Mouse (Mus musculus) neutrophil, adult 5-6 weeks (primary cell): ENCODE results near the gene Slc31a2. TPM values are rescaled to one million over a fixed set of nuclear protein-coding genes. Genes with fewer than 3 reads are reported as not detected.
A peak's percentile ranks its signal among the peaks of the same experiment; 100 is the strongest.
"Not testable (repeated sequence)": the region's sequence is repeated elsewhere in the genome, so short reads cannot be mapped to it uniquely, and the experiment has no call there.

Source experiments
- ATAC-seq: fragments of 151-379, 151-347 bp; 2 replicates; pipeline ENCODE4 v1.8.0; 2017; ENCODE audit warnings: mild to moderate bottlenecking, moderate TSS enrichment; ENCODE audit not compliant: insufficient number of reproducible peaks, poor library complexity, low FRiP score, severe bottlenecking; ENCODE audit errors: extremely low read depth
- total RNA-seq: library from RNA; stranded (forward); fragments of 200-1000 nt; gene quantifications from 2 replicates; pipeline ENCODE4 v1.2.3, GENCODE M21; 2017

Slc31a2 gene
- total RNA-seq: 13.7 and 20.6 TPM in 2 replicates

- ATAC-seq: no peak
These were observed at the start of gene Slc31a2 for GRCm38 (mm10) chr4:62262276-62262675. Slc31a2 (plus strand) TSS chr4:62262562.

GRCm38 (mm10) chr4:62213490-62213889 is 48.9 kb upstream of the Slc31a2 start:
- no peak for ATAC-seq

GRCm38 (mm10) chr4:62228391-62228790 is 34.0 kb upstream of the Slc31a2 start:
- ATAC-seq: no peak

- ATAC-seq: no peak
These were observed 32.9 kb upstream of the Slc31a2 start for GRCm38 (mm10) chr4:62229448-62229847.

- no peak for ATAC-seq
These were observed 32.2 kb upstream of the Slc31a2 start for GRCm38 (mm10) chr4:62230153-62230552.

- no peak for ATAC-seq
These were observed 31.6 kb upstream of the Slc31a2 start, which contains the start of gene Zfp37 for GRCm38 (mm10) chr4:62230769-62231168. Zfp37 (minus strand) TSS chr4:62231047.

GRCm38 (mm10) chr4:62240586-62240985 is 21.8 kb upstream of the Slc31a2 start:
- ATAC-seq: no peak

- ATAC-seq: peak; percentile 36; the same call in 1 of the 2 replicates
These were observed 14.0 kb upstream of the Slc31a2 start for GRCm38 (mm10) chr4:62248328-62248727.

- ATAC-seq: no peak
These were observed 11.3 kb upstream of the Slc31a2 start for GRCm38 (mm10) chr4:62250896-62251544.

- ATAC-seq: no peak
These were observed 10.6 kb upstream of the Slc31a2 start for GRCm38 (mm10) chr4:62251776-62252175.

- no peak for ATAC-seq
These were observed 7.8 kb upstream of the Slc31a2 start for GRCm38 (mm10) chr4:62254551-62254950.

GRCm38 (mm10) chr4:62256931-62257330 is 5.4 kb upstream of the Slc31a2 start:
- ATAC-seq: no peak

- no peak for ATAC-seq
These were observed 927 bp downstream of the Slc31a2 start for GRCm38 (mm10) chr4:62263133-62263844.

- no peak for ATAC-seq
These were observed 2.9 kb downstream of the Slc31a2 start for GRCm38 (mm10) chr4:62265154-62265836.

- not testable (repeated sequence) for ATAC-seq
These were observed 3.7 kb downstream of the Slc31a2 start for GRCm38 (mm10) chr4:62266016-62266415.

- ATAC-seq: no peak
These were observed 4.7 kb downstream of the Slc31a2 start for GRCm38 (mm10) chr4:62267101-62267500.

- ATAC-seq: no peak
These were observed 10.3 kb downstream of the Slc31a2 start for GRCm38 (mm10) chr4:62272696-62273095.

- no peak for ATAC-seq
These were observed 11.6 kb downstream of the Slc31a2 start for GRCm38 (mm10) chr4:62273916-62274315.

- ATAC-seq: no peak
These were observed 12.6 kb downstream of the Slc31a2 start for GRCm38 (mm10) chr4:62274841-62275536.
